8 mouse cellular contexts compared by ENCODE assay signal in genomic region chr5:125278314-125278713, GRCm38 (mm10).
DNase-seq lines count a peak whose midpoint lies in the region; ATAC-seq and TF ChIP-seq lines count a peak whose summit lies in the region.

No protein-coding gene starts in this region.

- no peak for ATAC-seq in cerebellum, adult (ENCODE audit: insufficient number of reproducible peaks, low FRiP score, low TSS enrichment)
- ATAC-seq in neural tube, embryonic 11.5 days (ENCODE audit: insufficient read depth, low FRiP score, low TSS enrichment) = no peak

- no peak overlapping the region for H3K4me3 ChIP-seq in cerebellum, adult 2 months (replicated peaks; ENCODE audit: insufficient read depth, low read depth, low read length)
- H3K4me3 ChIP-seq in bone marrow, adult 2 months (replicated peaks; ENCODE audit: control insufficient read depth, low read depth, low read length) = no peak overlapping the region
- no peak overlapping the region for H3K4me3 ChIP-seq in neural tube, embryonic 11.5 days (ENCODE audit: low read depth, low read length)

- H3K9me3 ChIP-seq in neural tube, embryonic 11.5 days (ENCODE audit: control insufficient read depth, low read length) = no peaks in the 10 kb centered on the region

- DNase-seq in cerebellum, adult 2 months = no peak
- peak; percentile 39 to 42 for DNase-seq in layer of hippocampus, postnatal 10 days (ENCODE audit: low spot score in 2 of 2)
- no peak for DNase-seq in layer of hippocampus, postnatal 25 days (ENCODE audit: extremely low spot score in 1 of 2, low spot score in 1 of 2)
- peak; percentile 63 for DNase-seq in neural tube, embryonic 11.5 days (ENCODE audit: low spot score)
- no peak for DNase-seq in layer of hippocampus, adult 8-10 months (ENCODE audit: low spot score in 2 of 2)
- DNase-seq in right cerebral cortex, postnatal 14 days = no peak

- H3K27ac ChIP-seq in cerebellum, adult 2 months (ENCODE audit: insufficient read depth, low read length) = no peak overlapping the region
- no peak overlapping the region for H3K27ac ChIP-seq in bone marrow, adult 2 months (ENCODE audit: control insufficient read depth, insufficient read depth, low read depth, low read length, poor library complexity)
- no peak overlapping the region for H3K27ac ChIP-seq in neural tube, embryonic 11.5 days (ENCODE audit: low read depth, low read length)

- whole genome bisulfite sequencing in cerebellum, adult 2 months = 34% methylated on average over 6 of the region's 6 CpGs
- WGBS in bone marrow, adult 2 months = 18% methylated on average over 6 of the region's 6 CpGs
- WGBS in neural tube, embryonic 11.5 days = 36% methylated on average over 6 of the region's 6 CpGs

- peaks cover 17% of the 10 kb centered on the region for H3K4me1 ChIP-seq in cerebellum, adult 2 months (ENCODE audit: control insufficient read depth, insufficient read depth, low read length)
- H3K4me1 ChIP-seq in bone marrow, adult 2 months (ENCODE audit: control insufficient read depth, insufficient read depth, low read length) = peaks cover 2% of the 10 kb centered on the region; the same call in 1 of the 2 replicates
- H3K4me1 ChIP-seq in neural tube, embryonic 11.5 days (ENCODE audit: control insufficient read depth, insufficient read depth, low read length) = no peaks in the 10 kb centered on the region

- no peaks in the 10 kb centered on the region for H3K27me3 ChIP-seq in cerebellum, adult 2 months (ENCODE audit: control insufficient read depth, insufficient read depth, low read length)
- no peaks in the 10 kb centered on the region for H3K27me3 ChIP-seq in neural tube, embryonic 11.5 days (ENCODE audit: control insufficient read depth, insufficient read depth, low read length)

- no peak for TF ChIP-seq POLR2A in cerebellum, adult 2 months (IDR thresholded peaks at IDR 0.05; ENCODE audit: borderline replicate concordance, insufficient read depth, low read length)
- no peak for TF ChIP-seq POLR2A in bone marrow, adult 2 months (IDR thresholded peaks at IDR 0.05; ENCODE audit: borderline replicate concordance, control insufficient read depth, low read depth, low read length)

- H3K9ac ChIP-seq in neural tube, embryonic 11.5 days (ENCODE audit: low read length) = no peak overlapping the region

- H3K4me2 ChIP-seq in neural tube, embryonic 11.5 days (ENCODE audit: low read depth) = no peak overlapping the region

- peak; percentile 51; the same call in 1 of the 2 replicates for TF ChIP-seq CTCF in cerebellum, adult 2 months (IDR thresholded peaks at IDR 0.05; ENCODE audit: borderline replicate concordance, insufficient read depth, low read depth, low read length)
- TF ChIP-seq CTCF in bone marrow, adult 2 months (IDR thresholded peaks at IDR 0.05; ENCODE audit: control insufficient read depth, insufficient read depth, low read length) = peak; percentile 62; the same call in 1 of the 2 replicates

- H3K36me3 ChIP-seq in neural tube, embryonic 11.5 days (ENCODE audit: control insufficient read depth, insufficient read depth, low read length) = no peaks in the 10 kb centered on the region

Comparison
In these comparisons a context has a peak if more than half of its experiments do, and no peak if none do; other contexts are left out.
1. DNase-seq: peak in layer of hippocampus, postnatal 10 days (2 of 2) and neural tube, embryonic 11.5 days (single experiment); none in cerebellum, adult 2 months (0 of 2), layer of hippocampus, postnatal 25 days (0 of 2), layer of hippocampus, adult 8-10 months (0 of 2) and right cerebral cortex, postnatal 14 days (single experiment).